Mouse (Mus musculus) spleen, postnatal 36 days (tissue): ENCODE results near the gene Gemin5.
"Not testable (repeated sequence)": the region's sequence is repeated elsewhere in the genome, so short reads cannot be mapped to it uniquely, and the experiment has no call there.

Source experiments
- DNase-seq, 2 experiments: peaks; one replicate each; pipeline ENCODE4 v3.0.0; 2022; ENCODE audit warnings: low spot score in 2 of 2, mixed read lengths in 1 of 2

Gene Gemin5

DNA sequence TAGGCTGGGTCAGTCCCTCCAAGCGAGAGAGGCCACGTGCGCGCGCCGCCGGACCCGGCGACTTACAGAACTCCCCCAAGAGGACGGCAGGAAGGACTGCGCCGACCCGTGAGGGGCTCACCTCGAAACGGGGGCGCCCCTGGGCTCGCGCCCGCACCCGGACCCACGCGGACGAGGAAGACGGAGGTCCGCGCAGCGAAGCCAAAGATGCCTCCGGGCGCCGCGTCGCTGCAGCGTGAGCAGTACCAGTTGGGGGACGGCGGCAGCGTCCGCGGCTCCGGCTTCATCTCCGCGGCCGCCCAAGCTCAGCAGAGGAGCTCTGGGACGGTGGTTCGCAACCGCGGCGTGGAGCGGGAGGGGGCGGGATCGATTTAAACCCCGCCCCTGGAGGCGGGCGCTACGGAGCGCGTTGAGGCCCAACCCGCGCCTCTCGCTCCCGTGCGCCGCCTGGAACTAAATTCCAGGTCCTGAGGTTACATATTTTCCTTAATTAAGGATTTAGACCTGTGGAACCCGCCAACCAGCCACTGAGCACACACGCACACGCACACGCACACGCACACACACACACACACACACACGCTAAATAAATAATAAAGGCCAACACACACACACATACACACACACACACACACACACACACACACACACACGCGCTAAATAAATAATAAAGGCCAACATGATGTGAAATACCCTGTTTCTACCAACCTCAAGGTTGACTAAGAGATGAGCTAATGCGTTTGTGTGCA, at the start of gene Gemin5:
Gene Gemin5 (minus strand): TSS at position 373 of the 749 bp plus-strand sequence.
- DNase-seq: peak; percentile 74

GRCm38 (mm10) chr11:58216823-58217222, 48.5 kb upstream of the Gemin5 start:
- DNase-seq: no peak

DNA sequence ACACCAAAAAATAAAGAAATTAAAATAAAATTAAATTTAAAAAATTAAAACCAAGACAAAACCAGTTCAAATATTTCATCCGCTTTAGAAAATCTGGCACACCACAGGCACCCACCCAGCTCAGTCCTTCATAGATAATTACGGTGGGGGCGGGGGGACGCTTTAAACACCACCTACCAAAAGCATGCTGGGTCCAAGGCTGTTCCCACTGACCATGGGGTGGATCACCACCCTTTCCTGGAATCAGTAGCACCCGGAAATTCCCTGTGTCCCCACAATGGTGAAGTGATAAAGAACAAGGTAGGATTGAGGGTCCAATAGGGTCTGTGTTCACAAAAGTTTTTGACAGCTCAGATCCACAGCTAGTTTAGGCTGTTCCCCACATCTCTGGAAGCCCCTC, 47.5 kb upstream of the Gemin5 start:
- DNase-seq: no peak

GRCm38 (mm10) chr11:58215049-58215430, 46.7 kb upstream of the Gemin5 start:
- not testable (repeated sequence) for DNase-seq

DNA sequence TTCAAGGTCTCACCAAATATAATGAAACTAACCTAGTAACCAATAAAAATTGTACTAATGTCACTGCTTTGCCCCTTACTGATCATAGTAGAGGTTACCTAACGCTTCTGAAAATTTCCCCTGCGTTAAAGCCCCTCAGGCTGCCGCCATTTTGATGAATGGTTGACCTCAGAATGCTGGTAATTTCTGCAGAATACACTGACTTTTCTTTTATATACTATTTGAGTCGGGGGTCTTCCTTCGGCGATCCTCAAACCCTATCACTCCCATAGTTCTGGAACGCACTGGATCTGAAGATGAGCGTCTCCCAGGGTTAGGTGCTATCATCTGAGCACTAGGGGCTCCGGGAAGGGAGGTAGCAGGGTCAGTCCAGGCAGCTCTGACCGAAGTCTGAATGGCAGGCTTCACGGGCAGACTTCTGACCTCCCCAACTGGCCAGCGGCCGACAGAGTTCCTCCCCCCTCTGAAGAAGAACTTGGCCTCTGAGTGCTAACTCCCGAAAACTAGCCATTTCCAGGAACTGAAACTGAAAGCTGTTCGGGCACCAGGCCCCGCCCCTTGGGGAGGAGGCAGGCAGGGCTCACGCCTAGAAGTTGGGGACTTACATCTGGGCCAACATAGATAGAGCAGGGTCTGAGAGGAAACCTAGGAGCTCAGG, 46.2 kb upstream of the Gemin5 start:
- DNase-seq: peak; percentile 93 to 95

DNA sequence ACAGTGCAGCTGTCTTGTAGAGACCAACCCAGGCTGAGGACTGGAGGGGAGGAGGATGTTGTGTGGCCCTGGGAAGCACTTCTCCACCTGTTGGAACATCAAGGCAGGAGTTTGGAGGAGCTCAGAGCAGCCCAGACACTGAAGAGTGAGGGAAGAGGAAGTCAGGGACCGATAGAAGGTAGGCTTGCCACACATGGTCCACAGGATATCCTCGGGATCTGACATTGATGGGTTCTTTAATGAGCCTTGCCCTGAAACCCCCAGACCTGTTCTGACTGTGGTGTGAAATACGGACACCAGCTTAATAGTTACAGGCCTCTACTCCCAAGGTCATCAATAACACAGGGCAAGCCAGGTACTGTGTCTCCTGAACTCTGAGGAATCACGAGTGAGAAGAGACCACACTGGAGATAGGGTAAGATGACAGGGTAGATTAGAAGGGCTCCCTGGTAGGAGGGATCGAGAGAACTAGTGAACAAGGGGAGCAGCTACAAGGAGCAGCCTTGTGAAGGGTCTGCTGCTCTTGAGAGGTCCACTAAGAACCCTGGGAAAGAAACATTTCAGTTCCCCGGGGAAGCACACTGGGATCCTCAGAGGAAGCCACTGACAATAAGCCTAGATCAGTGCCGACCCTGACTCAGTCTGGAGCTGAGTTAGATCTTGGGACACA, 45.5 kb upstream of the Gemin5 start:
- no peak for DNase-seq

GRCm38 (mm10) chr11:58211682-58212067, 43.3 kb upstream of the Gemin5 start:
- no peak for DNase-seq

DNA sequence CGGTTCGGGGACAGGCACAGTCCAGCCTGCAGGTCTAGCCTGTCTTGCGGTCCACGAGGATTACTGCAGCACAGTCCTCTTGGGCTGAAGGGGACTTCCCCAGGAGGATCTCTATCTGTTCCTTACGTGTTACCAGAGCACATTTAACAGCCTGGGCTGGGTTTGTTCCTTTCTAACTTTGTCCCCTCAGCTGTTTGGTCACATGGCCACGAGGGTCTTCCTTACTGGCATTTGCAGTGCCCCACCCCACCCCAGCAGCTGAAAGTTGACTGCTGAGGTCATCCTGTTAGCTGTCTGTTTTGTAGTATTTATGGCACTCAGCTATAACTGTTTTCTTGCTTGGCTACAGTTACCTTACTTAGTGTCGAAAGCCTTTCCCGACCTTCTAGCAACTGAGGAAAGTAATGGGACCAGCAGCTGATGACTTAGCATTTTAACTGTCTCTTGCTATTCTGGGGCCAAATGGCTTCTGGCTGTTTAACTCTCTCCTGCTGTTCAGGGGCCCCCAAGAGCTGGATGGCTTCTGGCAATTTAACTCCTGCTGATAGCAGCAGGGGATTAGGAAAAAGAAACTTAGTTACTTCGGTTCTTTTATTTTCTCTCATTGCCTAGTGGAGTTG, 42.8 kb upstream of the Gemin5 start:
- DNase-seq: no peak

GRCm38 (mm10) chr11:58210321-58210886, 42.1 kb upstream of the Gemin5 start:
- no peak for DNase-seq

DNA sequence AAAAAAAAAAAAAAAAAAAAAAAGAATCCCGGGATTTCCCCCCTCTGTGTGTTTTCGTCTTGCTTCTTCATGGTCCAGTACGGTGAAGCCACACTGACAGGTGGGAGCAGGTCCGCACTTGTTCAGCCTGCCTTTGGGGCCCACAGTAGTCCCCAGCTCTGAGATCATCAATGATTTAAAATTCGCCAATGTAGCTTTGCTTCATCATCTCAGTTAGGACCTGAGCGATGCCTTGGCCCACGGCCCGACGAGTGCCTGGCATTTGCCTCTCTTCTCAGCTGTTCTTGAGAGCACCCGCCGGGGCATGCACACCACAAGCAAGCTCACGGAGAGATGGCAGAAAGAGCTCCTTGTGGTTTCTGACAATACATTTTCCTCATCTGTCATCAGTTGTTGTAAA, 32.7 kb upstream of the Gemin5 start:
- DNase-seq: no peak

GRCm38 (mm10) chr11:58200226-58200625, 31.9 kb upstream of the Gemin5 start:
- no peak for DNase-seq

DNA sequence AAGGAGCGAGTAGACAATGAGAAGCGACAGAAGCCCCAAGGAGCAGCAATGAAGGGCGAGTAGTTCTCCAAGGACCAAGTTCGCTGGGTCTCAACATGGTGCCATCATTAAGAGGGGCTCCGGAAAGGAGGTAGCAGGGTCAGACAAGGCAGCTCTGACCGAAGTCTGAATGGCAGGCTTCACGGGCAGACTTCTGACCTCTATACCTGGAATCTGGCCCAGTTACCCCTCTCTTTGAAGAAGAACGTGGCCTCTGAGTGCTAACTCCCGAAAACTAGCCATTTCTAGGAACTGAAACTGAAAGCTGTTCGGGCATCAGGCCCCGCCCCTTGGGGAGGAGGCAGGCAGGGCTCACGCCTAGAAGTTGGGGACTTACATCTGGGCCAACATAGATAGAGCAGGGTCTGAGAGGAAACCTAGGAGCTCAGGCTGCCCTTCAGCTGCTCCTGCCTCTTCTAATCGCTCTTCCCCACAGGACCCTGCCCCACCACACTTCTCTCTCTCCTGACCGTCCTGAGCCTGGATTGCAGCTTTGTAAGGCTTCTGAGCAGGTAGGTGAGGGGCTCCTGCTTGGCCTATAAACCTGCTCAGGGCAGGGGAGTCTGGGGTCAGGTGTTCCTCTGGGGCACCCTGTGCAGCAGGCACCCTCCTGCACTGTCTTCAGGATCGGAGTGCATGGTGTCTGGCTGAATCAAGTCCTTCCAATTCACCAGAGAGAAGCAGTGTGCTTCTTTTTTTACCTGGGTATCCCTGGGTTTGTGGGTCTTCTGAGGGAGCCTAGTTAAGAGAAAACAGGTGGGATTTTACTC, 31.1 kb upstream of the Gemin5 start, which contains the start of the genes Igtp and Irgm2:
Gene Igtp (plus strand): TSS at position 328 of the 809 bp plus-strand sequence.
Gene Irgm2 (plus strand): TSS at position 390 of the 809 bp plus-strand sequence.
- DNase-seq: peak; percentile 90 to 94

- DNase-seq: no peak
Measured at GRCm38 (mm10) chr11:58198663-58199062, 30.3 kb upstream of the Gemin5 start.

GRCm38 (mm10) chr11:58193860-58194520, 25.7 kb upstream of the Gemin5 start:
- no peak for DNase-seq

DNA sequence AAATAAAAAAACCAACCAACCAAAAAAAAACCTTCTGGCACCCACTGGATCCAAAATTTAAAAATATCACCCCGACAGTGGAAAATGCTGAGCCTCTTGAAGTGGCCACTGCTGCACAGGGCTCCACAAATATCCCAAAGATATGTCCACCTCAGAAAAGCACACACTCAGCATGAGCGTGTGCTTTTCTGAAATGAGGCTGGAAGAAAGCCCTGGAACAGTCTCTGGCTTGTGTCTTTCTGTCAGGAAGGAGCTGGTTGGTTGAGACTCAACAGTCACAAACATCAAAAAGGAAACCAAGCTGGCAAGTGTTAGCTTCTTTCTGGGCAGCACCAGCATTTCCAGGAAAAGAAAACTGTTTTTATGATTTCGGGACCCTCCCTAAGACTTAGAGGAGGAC, 25.0 kb upstream of the Gemin5 start:
- DNase-seq: no peak

DNA sequence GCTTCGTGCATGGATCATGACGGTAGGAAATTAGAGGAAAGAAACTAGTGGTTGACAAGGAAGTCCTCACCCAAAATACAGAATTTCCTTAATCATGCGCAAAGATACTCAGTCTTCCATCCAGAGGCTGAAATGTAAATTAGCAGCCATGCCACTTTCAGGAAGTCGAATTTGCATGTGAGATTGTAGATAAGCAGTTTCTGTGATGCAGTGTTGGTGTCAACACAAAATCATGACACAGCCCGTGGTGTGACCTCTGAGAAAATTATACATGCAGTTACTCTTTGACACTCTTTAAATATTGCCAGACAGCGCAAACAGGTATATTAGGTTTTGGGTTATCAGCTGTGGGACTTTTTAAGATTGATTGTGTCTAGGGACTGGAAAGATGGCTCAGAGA, 21.3 kb upstream of the Gemin5 start:
- no peak for DNase-seq

DNA sequence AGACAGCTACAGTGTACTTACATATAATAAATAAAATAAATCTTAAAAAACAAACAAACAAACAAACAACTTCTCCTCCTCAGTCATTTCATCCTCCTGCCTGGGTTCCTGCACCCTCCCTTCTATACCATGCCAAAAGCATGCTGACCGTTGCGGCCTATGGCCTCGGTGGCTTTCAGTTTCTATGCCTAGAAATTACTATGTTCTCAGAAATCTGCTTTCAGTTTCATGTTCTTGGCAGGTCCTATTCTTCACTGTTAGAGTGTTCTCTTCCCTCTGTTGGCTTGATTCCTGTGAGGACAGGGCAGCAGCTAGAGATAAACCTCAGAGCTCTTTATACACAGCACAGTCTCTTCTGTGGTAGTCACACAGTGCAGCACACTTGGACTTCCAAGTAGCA, 15.2 kb upstream of the Gemin5 start:
- DNase-seq: peak; percentile 37 to 56

DNA sequence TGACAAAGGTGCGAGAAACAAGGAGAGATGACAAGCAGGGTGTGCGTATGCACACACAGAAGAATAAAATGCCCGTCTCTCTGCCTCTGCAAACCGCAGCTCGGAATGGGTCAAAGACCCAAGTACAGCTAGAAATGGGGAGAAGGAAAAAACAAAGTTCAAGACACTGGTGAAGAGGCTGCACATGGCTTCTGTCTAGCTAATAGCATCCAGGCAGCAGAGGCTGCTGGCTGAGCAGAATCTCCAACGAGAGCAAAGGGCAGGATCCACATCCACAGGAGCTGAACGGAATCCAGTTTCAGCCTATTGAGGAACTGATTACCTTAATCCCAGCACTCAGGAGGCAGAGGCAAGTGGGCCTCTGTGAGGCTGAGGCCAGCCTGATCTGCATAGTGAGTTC, 12.4 kb upstream of the Gemin5 start:
- DNase-seq: no peak

GRCm38 (mm10) chr11:58179986-58180385, 11.6 kb upstream of the Gemin5 start:
- DNase-seq: not testable (repeated sequence)

DNA sequence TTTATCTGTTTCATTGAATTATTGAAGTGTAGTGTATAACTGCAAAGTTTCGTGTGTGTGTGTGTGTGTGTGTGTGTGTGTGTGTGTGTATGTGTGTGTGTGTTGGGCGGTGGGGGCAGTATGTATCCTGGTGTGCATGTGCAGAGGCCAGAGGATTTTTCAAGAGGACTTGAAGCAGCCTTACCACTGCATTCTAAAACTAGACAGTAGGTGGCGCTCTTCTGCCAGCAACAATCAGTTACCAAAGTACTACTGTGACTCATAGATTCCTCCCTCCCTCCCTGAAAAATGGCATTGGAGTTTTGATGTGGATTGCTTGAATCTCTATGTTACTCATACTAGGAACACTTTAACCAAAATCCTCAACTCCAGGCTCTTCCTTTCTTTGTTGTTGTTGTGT, 11.2 kb upstream of the Gemin5 start:
- DNase-seq: peak; percentile 69 to 79
